Mouse (Mus musculus) thymus, adult 2 months (tissue): ENCODE measurements at regions not wholly inside any gene's neighbourhood (a gene's known extent, or its start where the extent isn't known, plus 50 kb on each side); places are given as distances from the start of the nearest gene placed in this dataset.

Experiments
- CTCF ChIP-seq: fragments of 200-500 bp; IDR thresholded peaks from 2 replicates; pipeline ENCODE4 v1.5.1; 2012; ENCODE audit warnings: mild to moderate bottlenecking, control low read depth, low read length, moderate library complexity, borderline replicate concordance; ENCODE audit not compliant: control insufficient read depth, poor library complexity, insufficient read depth; ENCODE audit errors: extremely low read depth
- POLR2A ChIP-seq: fragments of 200-500 bp; IDR thresholded peaks from 2 replicates; pipeline ENCODE4 v1.6.1; 2012; ENCODE audit warnings: mild to moderate bottlenecking, low read length, control low read depth, moderate library complexity; ENCODE audit not compliant: control insufficient read depth, poor library complexity, insufficient read depth; ENCODE audit errors: extremely low read depth

DNA sequence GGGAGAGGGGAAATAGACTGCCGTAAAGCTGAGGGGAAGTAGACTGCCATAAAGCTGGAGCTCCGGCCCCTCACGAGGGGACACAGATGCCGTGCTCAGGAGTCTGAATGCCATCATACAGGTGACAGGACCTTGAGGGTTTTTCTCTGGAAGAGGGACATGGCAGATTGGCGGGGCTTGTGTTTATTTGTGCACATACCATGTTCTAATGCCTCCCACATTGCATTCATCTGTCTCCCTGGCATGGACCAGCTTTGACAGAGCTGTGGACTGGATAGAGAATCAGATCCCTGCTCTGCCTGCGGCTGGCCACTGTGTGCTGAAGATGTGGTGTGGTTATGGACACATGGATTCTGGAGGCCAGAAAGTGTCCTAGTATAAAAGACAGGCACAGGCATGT, 95.3 kb upstream of the Zc3h12a start:
- no peak for TF ChIP-seq POLR2A
- TF ChIP-seq CTCF = no peak
